Mouse (Mus musculus): ENCODE data around the gene Pgls. TPM values are rescaled to one million over a fixed set of nuclear protein-coding genes. Genes with fewer than 3 reads are reported as not detected.

Pgls gene
- total RNA-seq, 2 experiments from 2014 or later: 31.1 to 31.3 TPM

DNA sequence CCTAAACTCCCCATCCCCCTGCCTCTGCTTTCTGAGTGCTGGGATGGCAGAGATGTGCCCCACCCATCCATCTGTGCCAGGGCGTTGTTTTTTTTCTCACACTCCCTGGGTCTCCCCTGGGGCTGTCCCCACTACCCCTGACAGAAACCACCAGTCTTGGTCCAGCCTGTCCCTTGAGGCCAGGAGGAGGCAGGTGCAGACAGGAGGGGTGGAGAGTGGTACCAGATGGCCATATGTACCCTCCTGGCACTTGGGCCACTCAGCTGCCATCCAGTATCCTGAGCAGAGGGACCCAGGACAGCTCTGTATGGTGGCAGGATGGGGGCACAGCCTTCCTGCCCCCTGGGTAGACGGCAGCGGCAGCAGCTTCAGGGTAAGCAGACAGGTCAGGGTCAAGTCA, 5.5 kb downstream of the Pgls start, which contains the start of gene Fam129c:
Fam129c (plus strand) TSS at position 198 of the 400 bp plus-strand sequence.
- DNase-seq (ENCODE audit: low spot score in 2 of 2): no peak

DNA sequence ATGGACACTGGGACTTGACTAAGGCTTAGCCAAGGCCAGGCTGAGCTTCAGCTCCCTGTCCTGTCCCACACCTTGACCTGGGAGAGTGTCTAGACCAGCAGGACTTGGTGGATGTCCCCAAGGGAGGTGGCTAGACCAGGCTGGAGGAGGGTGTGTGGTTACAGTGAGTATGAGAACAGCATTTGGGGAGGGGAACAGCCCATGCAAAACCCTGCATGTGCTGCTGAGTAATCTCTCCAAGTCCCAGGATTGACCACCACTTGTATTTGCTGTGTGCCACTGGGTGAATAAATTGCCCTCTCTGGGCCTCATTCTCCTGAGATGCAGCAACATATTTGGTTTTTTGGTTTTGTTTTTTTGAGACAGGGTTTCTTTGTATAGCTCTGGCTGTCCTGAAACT, 6.4 kb downstream of the Pgls start:
- DNase-seq (ENCODE audit: low spot score in 2 of 2): no peak

GRCm38 (mm10) chr8:71598841-71599240, 6.9 kb downstream of the Pgls start:
- DNase-seq (ENCODE audit: low spot score in 2 of 2): no peak

DNA sequence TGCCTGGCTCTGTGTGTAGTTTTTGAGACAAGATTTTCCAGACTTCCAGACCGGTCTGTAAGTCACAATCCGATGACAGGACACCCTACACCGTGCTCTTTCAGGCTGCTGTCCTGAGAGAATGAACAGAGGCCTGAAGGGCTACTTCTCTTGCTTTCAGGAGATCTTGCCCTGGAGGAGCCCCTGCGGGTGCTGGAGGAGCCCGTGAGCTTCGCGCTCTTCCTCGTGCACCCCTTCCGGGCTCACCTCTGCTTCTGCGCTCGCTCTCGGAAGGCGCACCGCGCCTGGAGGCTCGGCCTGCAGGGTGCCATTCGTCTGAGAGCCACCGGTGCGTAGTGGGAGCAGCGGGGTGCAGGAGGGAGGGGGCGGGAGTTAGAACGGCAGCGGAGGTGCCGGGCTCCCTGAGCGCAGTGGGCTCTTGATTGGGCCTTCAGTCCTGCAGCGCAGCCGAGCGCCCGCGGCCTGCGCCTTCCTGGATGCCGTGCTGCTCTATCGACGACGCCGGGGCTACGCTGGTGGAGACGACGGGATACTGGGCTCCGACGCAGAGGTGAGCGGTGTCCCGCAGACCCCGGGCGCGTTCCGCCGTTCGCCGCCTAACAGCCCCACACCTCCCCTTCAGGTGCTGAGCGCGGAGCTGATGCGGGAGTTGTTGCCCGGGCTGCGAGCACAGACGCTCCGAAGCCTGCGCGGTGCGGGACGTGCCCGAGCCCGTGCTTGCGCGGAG, 10.1 kb downstream of the Pgls start:
- no peak for DNase-seq (ENCODE audit: low spot score in 2 of 2)

GRCm38 (mm10) chr8:71602666-71603334, 10.8 kb downstream of the Pgls start:
- no peak for DNase-seq (ENCODE audit: low spot score in 2 of 2)

GRCm38 (mm10) chr8:71604021-71604420, 12.0 kb downstream of the Pgls start:
- DNase-seq (ENCODE audit: low spot score in 2 of 2): no peak

GRCm38 (mm10) chr8:71610822-71611651, 19.1 kb downstream of the Pgls start, which contains the start of gene Colgalt1:
TSS of gene Colgalt1 (plus strand) at chr8:71610998.
- DNase-seq (ENCODE audit: low spot score in 2 of 2): peak; percentile 96 to 98

DNA sequence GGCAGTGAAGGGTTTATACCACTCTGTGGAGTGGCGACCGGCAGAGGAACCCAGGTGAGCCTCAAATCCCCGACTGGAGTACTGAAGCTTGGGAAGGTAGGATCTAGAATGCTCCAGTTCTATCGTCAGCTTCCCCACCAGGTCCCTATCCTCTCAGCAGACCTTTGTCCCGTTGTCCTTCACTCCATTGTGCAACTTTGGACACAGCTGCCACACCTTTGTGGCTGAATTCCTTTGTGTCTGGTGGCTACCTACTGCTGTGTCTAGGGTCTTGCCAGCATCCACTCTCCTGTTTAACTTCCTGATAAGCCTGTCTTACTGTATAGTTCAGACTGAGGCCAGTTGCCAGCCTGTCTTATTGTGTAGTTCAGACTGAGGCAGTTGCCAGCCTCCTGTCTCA, 20.2 kb downstream of the Pgls start:
- DNase-seq (ENCODE audit: low spot score in 2 of 2): no peak

DNA sequence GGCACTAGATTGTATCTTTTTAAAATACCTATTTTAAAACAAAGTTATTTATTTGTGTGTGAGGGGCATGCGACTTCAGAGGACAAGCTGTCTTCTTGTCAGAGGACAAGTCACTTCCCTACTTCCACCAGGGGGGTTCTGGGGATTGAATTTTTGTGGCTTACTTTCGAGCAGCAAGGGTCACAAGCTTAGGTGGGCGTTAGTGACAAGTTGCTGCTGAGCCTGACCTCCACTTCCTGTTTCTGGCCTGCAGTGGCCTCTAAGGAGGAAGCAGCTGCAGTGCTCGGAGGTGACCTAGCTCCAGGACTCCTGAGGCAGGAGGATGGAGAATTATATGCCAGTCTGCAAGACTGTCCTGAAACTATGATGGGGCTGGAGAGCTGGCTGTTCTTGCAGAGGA, 21.4 kb downstream of the Pgls start:
- DNase-seq (ENCODE audit: low spot score in 2 of 2): no peak

DNA sequence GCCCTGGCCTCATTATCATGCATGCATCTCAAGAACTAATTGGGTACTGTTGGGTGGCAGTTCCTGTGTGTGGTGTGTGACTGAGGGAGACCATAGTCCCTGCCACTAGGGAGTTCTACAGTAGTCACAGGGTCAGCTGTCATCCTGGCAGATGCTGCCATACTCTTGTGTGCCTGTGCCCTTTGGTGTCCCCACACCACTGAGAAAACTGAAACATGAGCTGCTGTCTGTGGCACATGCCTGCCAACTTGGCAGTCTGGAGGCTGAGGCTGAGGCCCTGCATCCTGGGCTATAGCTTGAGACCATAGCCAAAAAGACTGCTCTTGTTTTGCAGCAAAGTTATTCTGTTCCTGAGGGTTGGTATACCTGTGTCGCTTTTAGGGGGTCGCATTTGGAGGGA, 27.8 kb downstream of the Pgls start:
- no peak for DNase-seq (ENCODE audit: low spot score in 2 of 2)

DNA sequence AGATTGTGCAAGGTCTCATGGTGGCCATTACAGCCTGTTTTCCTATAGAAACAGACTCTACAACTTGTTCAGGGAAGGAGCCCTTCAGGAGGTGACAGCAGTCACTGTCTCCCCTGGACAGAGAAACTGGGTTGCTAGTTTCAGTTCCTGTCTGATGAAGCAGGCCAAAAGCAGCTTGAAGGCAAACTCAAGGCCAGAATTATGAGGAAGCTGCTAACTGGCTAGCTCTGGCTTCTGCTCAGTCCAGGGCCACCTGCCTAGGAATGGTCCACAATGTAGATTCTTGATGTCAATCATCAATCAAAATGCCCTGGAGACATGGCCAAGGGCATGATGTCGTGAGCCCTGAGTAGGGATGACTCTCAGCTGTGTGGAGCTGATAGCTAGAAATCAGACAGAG, 33.1 kb downstream of the Pgls start:
- no peak for DNase-seq (ENCODE audit: low spot score in 2 of 2)

GRCm38 (mm10) chr8:71626753-71627152, 34.8 kb downstream of the Pgls start:
- no peak for DNase-seq (ENCODE audit: low spot score in 2 of 2)

- no peak for DNase-seq (ENCODE audit: low spot score in 2 of 2)
These were observed 35.5 kb downstream of the Pgls start for GRCm38 (mm10) chr8:71627265-71628099.

- no peak for DNase-seq (ENCODE audit: low spot score in 2 of 2)
These were observed 36.6 kb downstream of the Pgls start for GRCm38 (mm10) chr8:71628396-71629095.

DNA sequence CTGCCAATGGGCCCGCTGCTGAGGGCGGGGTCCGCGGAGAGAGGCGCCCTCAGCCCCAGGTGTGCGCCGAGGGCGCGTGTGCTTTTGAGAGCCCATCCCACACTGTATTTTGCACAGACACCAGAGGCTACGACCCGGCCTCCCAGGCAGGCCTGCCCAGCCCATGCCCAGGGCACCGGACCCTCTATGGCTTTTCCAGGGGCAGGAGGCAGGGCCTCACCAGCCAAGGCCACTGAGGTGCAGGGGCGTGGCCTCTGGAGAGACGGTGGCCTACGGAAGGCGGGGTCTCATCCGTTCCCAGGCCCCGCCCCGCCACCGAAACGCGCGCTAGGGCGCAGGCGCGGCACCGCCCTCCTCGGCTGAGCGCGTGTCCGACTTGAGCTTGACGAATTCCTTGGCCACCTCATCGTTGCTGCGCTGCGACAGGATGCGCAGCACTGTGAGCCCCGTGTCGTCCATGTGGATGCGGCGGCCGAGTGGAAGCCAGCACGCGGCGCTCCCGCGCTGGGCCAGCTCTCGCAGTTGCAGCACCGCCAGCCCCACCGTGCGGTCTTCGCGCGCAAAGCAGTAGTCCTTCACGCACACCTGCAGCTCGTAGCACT, 37.2 kb downstream of the Pgls start:
- DNase-seq (ENCODE audit: low spot score in 2 of 2): peak; percentile 84 to 90

DNA sequence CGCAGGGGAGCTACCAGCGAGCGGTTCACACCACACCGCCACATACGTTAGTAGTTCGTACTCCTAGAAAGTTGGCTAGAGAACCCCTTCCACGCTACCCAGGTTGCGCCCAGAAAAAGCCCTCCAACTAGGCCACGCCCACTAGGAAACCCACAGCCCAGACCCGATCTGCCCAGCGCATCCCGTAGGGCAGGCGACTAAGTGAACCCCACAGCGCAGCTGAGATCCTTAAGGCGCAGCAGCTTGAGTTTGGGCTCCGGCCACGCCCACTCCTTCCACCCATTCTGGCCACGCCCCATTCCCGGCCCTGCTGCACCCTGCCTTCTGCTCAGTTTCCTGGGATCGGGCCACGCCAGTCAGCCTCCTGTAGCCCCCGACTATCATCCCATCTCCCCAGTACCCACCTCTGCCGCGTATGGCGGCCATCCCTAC, 37.8 kb downstream of the Pgls start:
- no peak for DNase-seq (ENCODE audit: low spot score in 2 of 2)

- DNase-seq (ENCODE audit: low spot score in 2 of 2): no peak
These were observed 38.8 kb downstream of the Pgls start for GRCm38 (mm10) chr8:71630761-71631160.

GRCm38 (mm10) chr8:71631897-71632296, 39.9 kb downstream of the Pgls start:
- no peak for DNase-seq (ENCODE audit: low spot score in 2 of 2)

DNA sequence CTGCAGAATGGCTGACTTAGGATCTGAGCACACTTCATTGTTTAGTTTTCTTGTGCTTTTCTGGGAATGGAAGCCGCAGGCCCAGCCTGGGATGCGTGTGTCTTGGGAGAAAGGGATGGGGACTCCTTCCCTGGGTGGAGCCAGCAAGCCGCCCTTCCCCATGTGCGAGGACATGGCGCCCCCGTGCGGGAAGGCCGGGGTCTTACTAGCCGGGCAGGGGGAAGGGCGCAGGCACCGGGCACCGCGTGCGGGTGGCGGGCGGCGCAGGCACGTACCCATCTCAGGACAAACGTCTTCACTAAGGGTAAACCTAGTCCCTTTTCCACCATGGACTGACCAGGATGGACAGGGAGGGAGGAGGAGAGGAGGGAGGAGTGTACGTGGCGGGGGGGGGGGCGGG, 41.2 kb downstream of the Pgls start:
- no peak for DNase-seq (ENCODE audit: low spot score in 2 of 2)

Measured in left cerebral cortex, adult 18-20 months (tissue).